Mouse (Mus musculus) bone marrow macrophage, adult 2 months (primary cell): Measurements from ENCODE around the gene Gm42417. TPM values are rescaled to one million over a fixed set of nuclear protein-coding genes. Genes with fewer than 3 reads are reported as not detected.
A peak's percentile ranks its signal among the peaks of the same experiment; 100 is the strongest.

Experiments used
- H3K27ac ChIP-seq: 2 replicates; pipeline ENCODE4 v1.5.1; 2012; ENCODE audit warnings: low read depth, low read length; ENCODE audit not compliant: insufficient read depth
- H3K4me1 ChIP-seq: 2 replicates; pipeline ENCODE4 v1.6.1; 2012; ENCODE audit warnings: low read length; ENCODE audit not compliant: control insufficient read depth, insufficient read depth
- H3K4me3 ChIP-seq: 2 replicates; pipeline ENCODE4 v1.5.1; 2012; ENCODE audit warnings: mild to moderate bottlenecking, low read length, moderate library complexity; ENCODE audit not compliant: insufficient read depth
- CTCF ChIP-seq: IDR thresholded peaks from 2 replicates; pipeline ENCODE4 v1.5.1; 2012; ENCODE audit warnings: low read depth, mild to moderate bottlenecking, low read length, moderate library complexity
- POLR2A ChIP-seq: IDR thresholded peaks from 2 replicates; pipeline ENCODE4 v1.6.1; 2012; ENCODE audit warnings: mild to moderate bottlenecking, low read depth, low read length, borderline replicate concordance
- polyA plus RNA-seq: library from polyadenylated mRNA; stranded (reverse); fragments of >200 nt; gene quantifications from 2 replicates; pipeline ENCODE4 v1.2.4, GENCODE M21; 2012; ENCODE audit not compliant: missing spikeins, insufficient read depth, insufficient read length

Gm42417 gene
- polyA plus RNA-seq, 1 experiment = 3.5 TPM

- H3K27ac ChIP-seq = peak within 1 kb of the TSS; percentile 57
- H3K4me3 ChIP-seq = peak within 1 kb of the TSS; percentile 63
- TF ChIP-seq CTCF = peak; percentile 57
- TF ChIP-seq POLR2A = no peak
These were observed 27.8 kb downstream of the Gm42417 start, which contains the start of gene Cnnm3 for GRCm38 (mm10) chr1:36511289-36512021. Gene Cnnm3 (plus strand): TSS chr1:36511867.

GRCm38 (mm10) chr1:36508238-36508637 lies 31.0 kb downstream of the Gm42417 start:
- Histone ChIP-seq H3K4me1 (peaks cover 18% of the 10 kb centered on the region), H3K27ac (peak overlapping the region; percentile 38; the same call in 1 of the 2 replicates), H3K4me3 (no peak overlapping the region)
- TF ChIP-seq CTCF (no peak), POLR2A (no peak)

More at GRCm38 (mm10) chr1:36511289-36512021, 27.8 kb downstream of the Gm42417 start, which contains the start of gene Cnnm3:
- H3K4me1 ChIP-seq = peaks cover 21% of the 10 kb centered on the region

- H3K27ac ChIP-seq = no peak overlapping the region
- H3K4me1 ChIP-seq = no peaks in the 10 kb centered on the region
- no peak overlapping the region for H3K4me3 ChIP-seq
- TF ChIP-seq POLR2A = no peak
- peak; percentile 81 for TF ChIP-seq CTCF
These were observed 38.0 kb downstream of the Gm42417 start for GRCm38 (mm10) chr1:36501261-36501660.

- peaks cover 2% of the 10 kb centered on the region; the same call in 1 of the 2 replicates for H3K4me1 ChIP-seq
- TF ChIP-seq CTCF = no peak
- TF ChIP-seq POLR2A = no peak
These were observed 41.9 kb downstream of the Gm42417 start for GRCm38 (mm10) chr1:36497312-36497711.

GRCm38 (mm10) chr1:36496719-36497118 lies 42.5 kb downstream of the Gm42417 start:
- no peak for TF ChIP-seq POLR2A
- no peak for TF ChIP-seq CTCF
- peaks cover 3% of the 10 kb centered on the region; the same call in 1 of the 2 replicates for H3K4me1 ChIP-seq
- no peak overlapping the region for H3K4me3 ChIP-seq
- no peak overlapping the region for H3K27ac ChIP-seq

More at GRCm38 (mm10) chr1:36497312-36497711, 41.9 kb downstream of the Gm42417 start:
- Histone ChIP-seq H3K27ac (no peak overlapping the region), H3K4me3 (no peak overlapping the region)

- Histone ChIP-seq H3K4me3 (no peak overlapping the region), H3K27ac (no peak overlapping the region), H3K4me1 (peaks cover 3% of the 10 kb centered on the region; the same call in 1 of the 2 replicates)
- no peak for TF ChIP-seq POLR2A
- no peak for TF ChIP-seq CTCF
These were observed 45.9 kb downstream of the Gm42417 start for GRCm38 (mm10) chr1:36493299-36493698.

GRCm38 (mm10) chr1:36492416-36493139 lies 46.7 kb downstream of the Gm42417 start:
- no peak overlapping the region for H3K27ac ChIP-seq
- peaks cover 3% of the 10 kb centered on the region; the same call in 1 of the 2 replicates for H3K4me1 ChIP-seq

GRCm38 (mm10) chr1:36489661-36490060 lies 49.6 kb downstream of the Gm42417 start:
- H3K27ac ChIP-seq = no peak overlapping the region
- no peak overlapping the region for H3K4me3 ChIP-seq
- H3K4me1 ChIP-seq = peaks cover 3% of the 10 kb centered on the region; the same call in 1 of the 2 replicates
- TF ChIP-seq POLR2A (no peak), CTCF (no peak)

More at GRCm38 (mm10) chr1:36492416-36493139, 46.7 kb downstream of the Gm42417 start:
- TF ChIP-seq POLR2A (no peak), CTCF (no peak)
- H3K4me3 ChIP-seq = no peak overlapping the region

GRCm38 (mm10) chr1:36487111-36487510 lies 52.1 kb downstream of the Gm42417 start:
- H3K4me3 ChIP-seq = no peak overlapping the region
- H3K27ac ChIP-seq = no peak overlapping the region
- H3K4me1 ChIP-seq = no peaks in the 10 kb centered on the region; the same call in 1 of the 2 replicates
- no peak for TF ChIP-seq POLR2A
- TF ChIP-seq CTCF = no peak
